Mouse (Mus musculus) yolk sac, embryonic 10.5 days (tissue): ENCODE results near the gene Zfp568.
"Not testable (repeated sequence)": the region's sequence is repeated elsewhere in the genome, so short reads cannot be mapped to it uniquely, and the experiment has no call there.

Experiments used
- DNase-seq: peaks from one replicate; pipeline ENCODE4 v3.0.0-alpha.2; 2017; ENCODE audit warnings: low spot score

Zfp568 gene

GRCm38 (mm10) chr7:29983690-29984380 is at the start of gene Zfp568:
Gene Zfp568 (plus strand): TSS chr7:29983955.
- peak; percentile 95 for DNase-seq

- no peak for DNase-seq
Measured at GRCm38 (mm10) chr7:29938856-29939255, 44.9 kb upstream of the Zfp568 start.

GRCm38 (mm10) chr7:29941027-29941426 is 42.7 kb upstream of the Zfp568 start:
- no peak for DNase-seq

GRCm38 (mm10) chr7:29942740-29943139 is 41.0 kb upstream of the Zfp568 start:
- no peak for DNase-seq

GRCm38 (mm10) chr7:29943720-29944119 is 40.0 kb upstream of the Zfp568 start:
- DNase-seq, result no peak

- no peak for DNase-seq
Measured at GRCm38 (mm10) chr7:29944201-29944600, 39.6 kb upstream of the Zfp568 start.

- no peak for DNase-seq
Measured at GRCm38 (mm10) chr7:29953086-29953485, 30.7 kb upstream of the Zfp568 start.

- DNase-seq, result peak; percentile 90
Measured at GRCm38 (mm10) chr7:29953513-29954401, 30.0 kb upstream of the Zfp568 start, which contains the start of gene Zfp74. Gene Zfp74 (minus strand): TSS chr7:29954089.

- DNase-seq, result peak; percentile 48
Measured at GRCm38 (mm10) chr7:29954731-29955130, 29.0 kb upstream of the Zfp568 start.

- DNase-seq, result no peak
Measured at GRCm38 (mm10) chr7:29956257-29956656, 27.5 kb upstream of the Zfp568 start.

GRCm38 (mm10) chr7:29958125-29958724 is 25.5 kb upstream of the Zfp568 start:
- no peak for DNase-seq

GRCm38 (mm10) chr7:29959004-29959403 is 24.8 kb upstream of the Zfp568 start:
- DNase-seq, result no peak

- DNase-seq, result not testable (repeated sequence)
Measured at GRCm38 (mm10) chr7:29965115-29965810, 18.5 kb upstream of the Zfp568 start.

GRCm38 (mm10) chr7:29970686-29971085 is 13.1 kb upstream of the Zfp568 start:
- peak; percentile 22 for DNase-seq

GRCm38 (mm10) chr7:29980761-29981160 is 3.0 kb upstream of the Zfp568 start:
- no peak for DNase-seq

GRCm38 (mm10) chr7:29981455-29981854 is 2.3 kb upstream of the Zfp568 start:
- DNase-seq, result no peak

- peak; percentile 49 for DNase-seq
Measured at GRCm38 (mm10) chr7:29981860-29982259, 1.9 kb upstream of the Zfp568 start.

- DNase-seq, result no peak
Measured at GRCm38 (mm10) chr7:29982341-29982740, 1.4 kb upstream of the Zfp568 start.

- peak; percentile 54 for DNase-seq
Measured at GRCm38 (mm10) chr7:29982931-29983330, 824 bp upstream of the Zfp568 start.

- DNase-seq, result no peak
Measured at GRCm38 (mm10) chr7:29983340-29983689, 440 bp upstream of the Zfp568 start.

- DNase-seq, result peak; percentile 73
Measured at GRCm38 (mm10) chr7:29986101-29986500, 2.3 kb downstream of the Zfp568 start.

GRCm38 (mm10) chr7:29987551-29987950 is 3.8 kb downstream of the Zfp568 start:
- no peak for DNase-seq
